Mouse (Mus musculus) lung, adult 2 months (tissue): Measurements from ENCODE around the gene Smndc1.

Experiments used
- CTCF ChIP-seq: fragments of 200-500 bp; IDR thresholded peaks from 2 replicates; pipeline ENCODE4 v1.5.1; 2011; ENCODE audit warnings: mild to moderate bottlenecking, low read length, control low read depth; ENCODE audit not compliant: insufficient read depth
- POLR2A ChIP-seq: fragments of 200-500 bp; IDR thresholded peaks from 2 replicates; pipeline ENCODE4 v1.6.1; 2011; ENCODE audit warnings: low read depth, mild to moderate bottlenecking, control low read depth, low read length, borderline replicate concordance; ENCODE audit errors: extremely low read depth

DNA sequence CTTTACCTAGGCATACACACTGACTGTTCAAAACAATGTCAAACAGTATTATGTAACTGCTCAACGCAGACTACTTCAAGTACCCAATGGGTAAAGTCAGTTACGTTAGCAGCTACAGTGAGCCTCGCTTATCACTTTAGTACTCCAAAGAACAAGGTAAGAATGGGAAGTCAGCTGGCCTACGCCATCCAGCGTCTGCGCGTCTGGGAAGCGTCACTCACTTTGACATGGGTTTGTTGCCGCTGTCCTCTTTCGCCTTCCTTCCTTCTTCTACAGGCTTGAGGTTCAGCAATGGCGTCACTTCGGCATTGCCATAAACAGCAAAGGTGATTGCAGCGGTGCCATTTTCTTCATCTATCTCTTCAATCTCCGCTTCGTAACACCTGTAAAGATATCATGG, 7.0 kb downstream of the Smndc1 start:
- TF ChIP-seq CTCF (no peak), POLR2A (no peak)
